Mouse (Mus musculus) retina, adult 2 months (tissue): ENCODE data around the gene E130309D02Rik.
A peak's percentile ranks its signal among the peaks of the same experiment; 100 is the strongest.

ENCODE experiments used
- DNase-seq: peaks from one replicate; pipeline ENCODE4 v3.0.0-alpha.2; 2012; ENCODE audit warnings: low read depth, low spot score

E130309D02Rik gene

DNA sequence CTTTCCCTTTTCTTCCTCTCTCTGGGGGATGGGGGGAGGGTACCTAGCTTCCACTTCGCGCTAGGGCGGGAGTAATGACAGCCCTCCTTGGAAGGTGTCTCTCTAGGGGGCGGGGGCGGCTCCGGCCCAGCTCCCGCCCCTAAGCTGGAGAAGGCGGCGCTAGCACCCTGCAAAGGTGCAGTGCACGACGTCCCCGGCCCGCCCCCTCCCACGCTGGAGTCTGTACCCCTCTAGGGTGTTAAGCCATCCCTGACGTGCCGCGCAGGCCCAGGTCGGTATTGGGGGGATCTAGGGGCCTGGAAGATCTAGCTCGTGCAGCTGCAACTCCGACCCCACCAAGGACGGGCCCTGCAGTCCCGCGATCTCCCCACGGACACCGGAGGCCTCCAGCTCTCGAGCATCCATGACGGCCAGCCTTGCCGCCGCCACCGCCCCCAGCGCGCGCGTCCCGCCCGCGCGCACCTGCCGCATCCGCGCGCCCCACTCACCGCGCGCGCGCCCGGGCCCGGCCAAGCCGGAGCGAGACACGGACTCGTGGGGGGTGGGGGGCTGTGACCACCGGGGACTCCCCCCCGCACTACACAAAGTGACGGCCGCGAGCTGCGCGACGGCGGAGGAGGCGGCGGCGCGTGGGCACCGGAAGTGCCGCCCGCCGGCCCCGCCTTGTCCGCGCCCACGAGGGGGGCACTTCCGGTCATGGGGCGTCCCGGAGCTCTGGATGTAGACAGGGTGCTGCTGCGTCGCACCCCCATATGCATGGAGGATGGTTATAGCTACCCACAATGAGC lies 45.6 kb downstream of the E130309D02Rik start, which contains the start of gene Zfp316:
Gene Zfp316, minus strand, starts transcription at position 660 of the 788 bp plus-strand sequence.
- peak; percentile 68 for DNase-seq

DNA sequence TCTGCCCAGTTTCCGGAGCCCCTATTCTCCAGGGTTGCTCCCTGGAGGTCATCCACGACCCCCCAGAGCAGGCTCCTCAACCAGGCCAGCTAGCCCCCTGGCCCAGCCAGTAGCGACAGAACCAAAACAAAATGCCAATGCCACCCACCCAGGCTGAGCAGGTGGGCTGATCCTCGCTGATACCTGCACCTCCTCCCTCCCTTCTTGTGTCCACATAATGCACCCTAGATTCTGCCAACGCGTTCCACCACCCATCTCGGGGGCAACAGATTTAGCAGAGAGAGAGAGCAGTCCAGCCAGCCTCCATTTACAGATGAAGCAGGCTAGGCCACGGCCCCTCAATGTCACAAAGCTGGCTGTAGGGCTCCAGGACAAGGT lies 46.2 kb downstream of the E130309D02Rik start:
- no peak for DNase-seq

DNA sequence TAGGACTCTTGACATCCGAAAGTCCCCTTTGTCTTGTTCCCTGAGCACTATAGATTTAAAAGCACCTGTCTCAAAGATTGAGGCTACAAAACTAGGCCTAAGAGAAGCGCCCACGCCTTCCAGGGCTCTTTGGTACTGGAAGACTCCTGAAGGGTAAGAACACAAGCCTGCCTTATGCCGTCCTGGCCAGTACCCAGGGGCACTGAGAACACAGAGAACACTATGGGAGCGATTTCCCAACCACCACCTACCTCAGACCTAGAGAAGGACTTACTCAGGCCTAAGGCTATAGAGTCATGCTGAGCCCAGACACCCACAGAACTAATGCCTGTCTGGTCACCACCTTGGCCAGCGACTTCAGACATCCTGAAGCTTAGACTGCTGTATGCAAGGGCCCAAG lies 48.4 kb downstream of the E130309D02Rik start:
- DNase-seq: no peak

- DNase-seq: no peak
Observed at GRCm38 (mm10) chr5:143265409-143265808, 49.8 kb downstream of the E130309D02Rik start.

DNA sequence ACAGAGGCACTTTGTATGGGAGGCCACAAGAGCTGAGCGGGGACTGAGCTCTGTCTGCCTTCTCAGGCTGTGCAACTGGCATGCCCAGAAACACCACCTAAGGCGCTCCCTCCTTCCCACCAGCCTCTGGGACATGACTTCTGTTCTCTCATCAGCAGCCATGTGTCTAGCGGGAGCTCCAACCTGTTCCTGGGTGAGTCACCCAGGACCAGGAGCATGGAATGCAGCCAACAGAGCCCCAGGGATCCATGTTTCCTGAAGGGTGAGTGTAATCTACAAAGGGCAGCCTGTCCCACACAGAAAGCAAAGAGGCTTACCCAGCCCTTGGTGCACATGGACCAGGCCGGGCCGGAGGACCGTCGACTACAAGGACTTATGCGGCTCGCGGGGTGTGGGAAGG lies 50.5 kb downstream of the E130309D02Rik start:
- no peak for DNase-seq

DNA sequence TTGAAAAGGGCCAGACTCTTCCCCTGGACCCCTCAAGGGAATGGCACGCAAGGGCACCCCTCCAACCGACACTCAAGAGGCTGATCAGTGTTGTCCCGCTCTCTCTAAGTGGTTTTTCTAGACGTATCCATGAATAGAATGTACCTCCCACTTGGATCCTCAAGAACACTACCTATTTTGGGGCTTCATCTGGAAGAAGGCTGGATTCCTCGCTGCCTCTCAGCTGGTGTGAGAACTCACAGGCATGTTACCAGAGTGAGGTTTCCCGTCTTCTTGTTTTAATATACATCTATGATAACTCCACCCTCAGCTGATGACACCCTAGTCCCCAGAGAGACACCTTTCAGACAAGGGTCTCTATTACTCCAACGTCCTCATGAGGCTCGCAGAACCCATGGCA lies 53.5 kb downstream of the E130309D02Rik start:
- no peak for DNase-seq

- no peak for DNase-seq
Observed at GRCm38 (mm10) chr5:143255802-143256201, 59.4 kb downstream of the E130309D02Rik start.

DNA sequence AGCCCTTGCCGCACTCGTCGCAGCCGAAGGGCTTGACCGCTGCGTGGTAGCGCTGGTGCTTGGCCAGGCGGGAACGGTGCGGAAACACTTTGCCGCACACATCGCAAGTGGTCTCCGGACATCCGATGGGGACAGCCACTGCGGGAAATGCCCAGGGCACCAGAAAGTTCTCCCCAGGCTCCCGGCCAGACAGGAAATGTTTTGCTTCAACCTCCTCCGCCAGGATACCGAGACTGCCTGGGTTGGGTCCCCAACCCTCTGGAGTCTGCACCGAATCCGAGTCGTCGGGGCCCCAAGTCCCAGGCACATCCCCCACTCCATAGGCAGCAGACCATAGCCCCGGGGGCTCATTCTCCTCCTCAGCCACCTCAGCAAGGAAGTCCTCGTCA lies 60.0 kb downstream of the E130309D02Rik start:
- no peak for DNase-seq

- no peak for DNase-seq
Observed at GRCm38 (mm10) chr5:143254487-143255130, 60.6 kb downstream of the E130309D02Rik start.

DNA sequence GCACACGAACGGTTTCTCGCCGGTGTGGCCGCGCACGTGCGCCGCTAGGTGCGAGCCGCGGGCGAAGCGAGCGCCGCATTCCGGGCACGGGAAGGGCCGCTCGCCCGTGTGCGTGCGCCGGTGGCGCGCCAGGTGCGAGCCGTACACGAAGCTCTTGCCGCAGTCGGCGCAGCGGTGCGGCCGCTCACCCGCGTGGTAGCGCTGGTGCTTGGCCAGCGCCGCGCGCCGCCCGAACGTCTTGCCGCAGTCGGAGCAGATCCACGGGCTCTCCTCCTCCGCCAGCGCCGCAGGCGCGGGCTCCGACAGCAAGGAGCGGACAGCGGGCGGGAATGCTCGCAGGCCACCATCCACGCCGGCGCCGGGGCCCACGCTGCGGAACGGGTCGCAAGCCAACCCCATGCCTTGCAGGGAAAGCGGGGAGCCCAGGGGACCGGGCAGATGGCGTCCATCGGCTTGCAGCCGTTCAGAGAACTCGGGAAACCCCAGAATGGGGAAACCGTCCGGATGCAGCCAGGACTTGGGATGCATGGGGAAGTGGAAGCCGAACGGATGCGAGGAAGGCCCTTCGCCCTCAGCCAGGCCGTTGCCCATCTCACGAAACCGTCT lies 61.2 kb downstream of the E130309D02Rik start:
- no peak for DNase-seq

- DNase-seq: no peak
Observed at GRCm38 (mm10) chr5:143253186-143253880, 61.8 kb downstream of the E130309D02Rik start.

- DNase-seq: no peak
Observed at GRCm38 (mm10) chr5:143252791-143253185, 62.4 kb downstream of the E130309D02Rik start.

GRCm38 (mm10) chr5:143252039-143252438 lies 63.1 kb downstream of the E130309D02Rik start:
- DNase-seq: no peak
